Mouse (Mus musculus) C2C12 (cell line): ENCODE results near the gene Thada.

Experiments used
- CTCF ChIP-seq: IDR thresholded peaks from one replicate; pipeline ENCODE4 v1.5.1; 2011; ENCODE audit not compliant: control insufficient read depth, insufficient read depth, insufficient read length
- USF1 ChIP-seq: IDR thresholded peaks from one replicate; pipeline ENCODE4 v1.6.1; 2011; ENCODE audit warnings: low read depth, mild to moderate bottlenecking, control low read depth, moderate library complexity

- TF ChIP-seq USF1 (no peak), CTCF (no peak)
These were observed 234.6 kb downstream of the Thada start for GRCm38 (mm10) chr17:84231361-84231760.
